Mouse (Mus musculus) cerebellum, adult 9-10 months (tissue): Measurements from ENCODE around the gene Rbm17.
"Not testable (repeated sequence)": the region's sequence is repeated elsewhere in the genome, so short reads cannot be mapped to it uniquely, and the experiment has no call there.

Source experiments
- DNase-seq: peaks from one replicate; pipeline ENCODE4 v3.0.0; 2022

The Rbm17 gene

GRCm38 (mm10) chr2:11542640-11543039 is 61.3 kb downstream of the Rbm17 start:
- DNase-seq: peak; percentile 71

- no peak for DNase-seq
These were observed 61.8 kb downstream of the Rbm17 start for GRCm38 (mm10) chr2:11542121-11542520.

- DNase-seq: not testable (repeated sequence)
These were observed 62.4 kb downstream of the Rbm17 start for GRCm38 (mm10) chr2:11541528-11541927.

GRCm38 (mm10) chr2:11535966-11536365 is 68.0 kb downstream of the Rbm17 start:
- DNase-seq: no peak
